Mouse (Mus musculus) small intestine, adult 2 months (tissue): ENCODE measurements around the gene Hsd11b2. TPM values are rescaled to one million over a fixed set of nuclear protein-coding genes. Genes with fewer than 3 reads are reported as not detected.

Source experiments
- H3K27ac ChIP-seq: fragments of 200-500 bp; 2 replicates; pipeline ENCODE4 v1.5.1; 2012; ENCODE audit warnings: low read depth, low read length, control low read depth, inconsistent platforms; ENCODE audit not compliant: insufficient read depth
- H3K27me3 ChIP-seq: fragments of 200-500 bp; 2 replicates; pipeline ENCODE4 v1.6.1; 2012; ENCODE audit warnings: mild to moderate bottlenecking, moderate library complexity, low read length, inconsistent platforms; ENCODE audit not compliant: control insufficient read depth, insufficient read depth
- H3K36me3 ChIP-seq: fragments of 200-500 bp; 2 replicates; pipeline ENCODE4 v1.6.1; 2012; ENCODE audit warnings: mild to moderate bottlenecking, low read length, control low read depth, inconsistent platforms; ENCODE audit not compliant: control insufficient read depth, insufficient read depth
- H3K4me1 ChIP-seq: fragments of 200-500 bp; 2 replicates; pipeline ENCODE4 v1.6.1; 2012; ENCODE audit warnings: low read length, inconsistent platforms, mixed read lengths; ENCODE audit not compliant: control insufficient read depth, insufficient read depth, insufficient read length
- H3K4me3 ChIP-seq: fragments of 200-500 bp; 2 replicates; pipeline ENCODE4 v1.5.1; 2012; ENCODE audit warnings: low read depth, mild to moderate bottlenecking, control low read depth, inconsistent platforms, low read length, moderate library complexity
- CTCF ChIP-seq: fragments of 200-500 bp; IDR thresholded peaks from 2 replicates; pipeline ENCODE4 v1.5.1; 2012; ENCODE audit warnings: low read depth, mild to moderate bottlenecking, control low read depth, inconsistent platforms, low read length, moderate library complexity, mixed read lengths; ENCODE audit not compliant: insufficient replicate concordance, insufficient read length; ENCODE audit errors: extremely low read depth
- POLR2A ChIP-seq: fragments of 200-500 bp; IDR thresholded peaks from 2 replicates; pipeline ENCODE4 v1.6.1; 2012; ENCODE audit warnings: low read depth, mild to moderate bottlenecking, control low read depth, inconsistent platforms, low read length, moderate library complexity
- WGBS: fragments of 180-500 bp; shearing (Covaris S2); methylation state at CpG from one replicate; pipeline ENCODE4 v1.1.7; 2018; 5-methylcytosine and 5-hydroxymethylcytosine counted together
- polyA plus RNA-seq: library from polyadenylated mRNA; depleted of rRNA; stranded (reverse); fragments of >200 nt; gene quantifications from 2 replicates; pipeline ENCODE4 v1.2.3, GENCODE M21; 2012

Gene Hsd11b2
- polyA plus RNA-seq, 1 experiment: 12.2 TPM

DNA sequence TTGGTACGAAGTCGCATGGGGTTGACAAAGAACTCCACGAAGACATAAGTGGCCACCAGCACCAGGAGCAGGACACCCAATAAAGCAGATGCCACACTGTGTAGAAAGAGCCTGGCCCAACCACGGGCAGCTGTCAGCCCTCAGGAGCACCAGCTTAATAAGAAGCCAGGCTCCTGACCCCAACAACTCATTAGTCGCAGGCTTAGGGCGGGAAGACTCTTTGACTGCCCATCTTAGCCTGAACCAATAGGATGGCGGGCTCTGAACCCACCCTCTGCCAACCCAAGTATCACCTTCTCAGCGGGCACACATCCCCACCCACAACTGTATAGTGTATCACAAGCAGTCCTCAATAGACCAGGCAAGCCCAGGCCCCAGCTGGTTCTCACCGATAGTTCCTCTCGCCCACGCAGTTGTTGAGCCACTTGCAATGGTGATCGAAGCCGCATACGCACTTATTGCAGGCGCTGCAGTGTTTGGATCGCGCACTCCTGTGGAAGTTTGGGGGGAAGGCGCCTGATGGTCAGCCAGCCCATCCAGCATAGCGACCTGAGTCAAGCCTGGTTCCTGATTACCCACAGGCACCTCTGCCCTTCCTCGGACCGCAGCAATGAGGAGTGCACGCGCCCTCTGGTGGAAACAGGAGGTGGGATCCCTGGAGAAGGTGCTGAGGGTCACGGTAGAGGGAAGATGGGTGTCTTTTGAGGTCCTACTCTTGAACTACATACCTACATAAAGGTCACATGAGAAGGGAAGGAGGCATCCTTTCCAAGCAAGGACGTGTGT lies 41.7 kb upstream of the Hsd11b2 start:
- TF ChIP-seq POLR2A: 0 out of 2 replicates have a peak, but pooled peaks have one; percentile 15
- peak; percentile 75; the same call in 1 of the 2 replicates for TF ChIP-seq CTCF
- Histone ChIP-seq H3K27ac (no peak overlapping the region), H3K4me1 (peaks cover 14% of the 10 kb centered on the region), H3K4me3 (no peak overlapping the region), H3K36me3 (no peaks in the 10 kb centered on the region), H3K27me3 (no peaks in the 10 kb centered on the region)
- WGBS: 58% methylated on average over 25 of the region's 25 CpGs

DNA sequence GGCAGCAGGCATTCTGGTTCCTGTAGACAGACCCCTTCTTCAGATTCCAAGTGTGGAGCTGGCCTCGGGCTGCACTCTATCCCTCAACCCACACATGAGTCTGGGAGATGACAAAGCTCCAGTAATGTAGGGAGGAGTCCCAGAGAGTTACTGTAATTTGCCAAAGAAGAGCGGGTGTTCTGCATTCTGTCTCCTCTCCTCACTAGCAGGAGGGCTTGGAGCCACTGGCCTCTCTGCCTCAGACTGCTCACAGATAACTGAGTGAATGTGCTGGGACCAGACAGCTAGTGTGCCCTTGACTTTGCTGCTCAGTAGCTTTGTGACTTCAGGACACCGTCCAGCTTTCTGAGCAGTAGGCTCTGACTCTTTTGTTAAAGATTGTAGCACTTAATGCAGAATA lies 40.8 kb upstream of the Hsd11b2 start:
- Histone ChIP-seq H3K36me3 (no peaks in the 10 kb centered on the region), H3K4me1 (peaks cover 14% of the 10 kb centered on the region), H3K4me3 (no peak overlapping the region), H3K27ac (no peak overlapping the region), H3K27me3 (no peaks in the 10 kb centered on the region)
- TF ChIP-seq CTCF (no peak), POLR2A (no peak)
- WGBS: 90% methylated on average over 3 of the region's 3 CpGs

DNA sequence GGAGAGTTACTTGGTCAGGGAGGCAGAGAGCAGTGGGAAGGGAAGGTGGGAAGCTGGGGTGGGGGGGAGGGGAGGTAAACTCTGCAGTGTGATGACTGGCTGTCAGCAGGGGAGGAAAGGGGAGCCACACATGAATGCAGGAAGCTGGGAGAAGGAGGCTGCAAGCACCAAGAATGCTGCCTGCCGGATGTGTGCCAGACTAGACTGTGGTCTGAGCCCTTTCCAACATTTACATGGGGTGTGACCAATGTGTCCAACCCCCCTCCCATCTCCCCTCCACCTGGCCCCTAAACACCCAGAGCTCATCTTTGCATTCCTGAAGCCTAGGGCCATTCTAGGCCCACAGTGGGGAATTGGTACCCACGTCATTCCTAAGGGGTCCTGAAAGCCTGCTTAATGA lies 37.5 kb upstream of the Hsd11b2 start:
- no peak overlapping the region for H3K27ac ChIP-seq
- H3K27me3 ChIP-seq: no peaks in the 10 kb centered on the region
- TF ChIP-seq POLR2A (no peak), CTCF (no peak)
- H3K36me3 ChIP-seq: no peaks in the 10 kb centered on the region
- no peak overlapping the region for H3K4me3 ChIP-seq
- 85% methylated on average over 2 of the region's 2 CpGs for WGBS
- no peaks in the 10 kb centered on the region for H3K4me1 ChIP-seq

DNA sequence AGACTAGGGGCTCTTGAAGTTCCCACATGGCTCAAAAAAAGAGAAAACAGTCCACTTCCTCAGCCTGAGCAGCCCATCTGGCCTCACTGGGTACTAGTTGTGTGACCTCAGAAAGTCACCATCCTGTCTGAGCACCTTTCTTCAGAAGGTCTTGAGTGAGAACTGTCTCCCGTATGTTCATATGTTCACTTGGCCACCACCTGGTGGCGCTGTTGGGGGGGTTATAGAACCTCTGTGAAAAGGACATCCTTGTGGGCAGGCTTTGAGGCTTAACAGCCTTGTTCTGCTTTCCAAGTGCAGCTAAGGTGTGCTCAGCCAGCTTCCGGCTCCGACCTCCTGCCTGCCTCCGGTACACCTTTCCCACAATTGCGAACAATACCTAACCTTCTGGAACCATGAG lies 37.1 kb upstream of the Hsd11b2 start:
- Histone ChIP-seq H3K36me3 (no peaks in the 10 kb centered on the region), H3K4me1 (no peaks in the 10 kb centered on the region), H3K27me3 (no peaks in the 10 kb centered on the region), H3K27ac (no peak overlapping the region), H3K4me3 (no peak overlapping the region)
- WGBS: 79% methylated on average over 6 of the region's 6 CpGs
- TF ChIP-seq POLR2A: no peak
- peak; percentile 57; the same call in 1 of the 2 replicates for TF ChIP-seq CTCF

DNA sequence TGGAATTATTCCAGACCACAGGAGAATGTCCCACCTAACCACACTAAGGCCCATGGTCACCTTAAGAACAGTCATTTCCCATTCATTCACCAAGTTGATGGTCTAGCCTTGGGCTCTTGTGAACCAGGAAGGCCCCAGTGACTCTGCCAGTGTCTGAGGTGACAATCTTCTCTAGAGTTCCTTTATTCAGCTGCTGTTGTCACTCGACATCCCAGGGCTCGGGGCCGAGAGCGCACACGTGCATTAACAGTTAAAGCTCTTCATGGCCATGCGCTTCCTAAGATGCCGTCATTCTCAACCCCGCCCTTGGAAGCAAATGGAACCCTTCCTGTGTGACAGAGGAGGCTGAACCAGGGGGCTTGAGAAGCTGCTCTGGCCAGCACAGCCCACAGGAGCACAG lies 36.4 kb upstream of the Hsd11b2 start:
- H3K27me3 ChIP-seq: no peaks in the 10 kb centered on the region
- H3K4me3 ChIP-seq: no peak overlapping the region
- WGBS: 90% methylated on average over 8 of the region's 8 CpGs
- H3K27ac ChIP-seq: no peak overlapping the region
- no peaks in the 10 kb centered on the region for H3K36me3 ChIP-seq
- no peak for TF ChIP-seq POLR2A
- no peak for TF ChIP-seq CTCF
- H3K4me1 ChIP-seq: no peaks in the 10 kb centered on the region

DNA sequence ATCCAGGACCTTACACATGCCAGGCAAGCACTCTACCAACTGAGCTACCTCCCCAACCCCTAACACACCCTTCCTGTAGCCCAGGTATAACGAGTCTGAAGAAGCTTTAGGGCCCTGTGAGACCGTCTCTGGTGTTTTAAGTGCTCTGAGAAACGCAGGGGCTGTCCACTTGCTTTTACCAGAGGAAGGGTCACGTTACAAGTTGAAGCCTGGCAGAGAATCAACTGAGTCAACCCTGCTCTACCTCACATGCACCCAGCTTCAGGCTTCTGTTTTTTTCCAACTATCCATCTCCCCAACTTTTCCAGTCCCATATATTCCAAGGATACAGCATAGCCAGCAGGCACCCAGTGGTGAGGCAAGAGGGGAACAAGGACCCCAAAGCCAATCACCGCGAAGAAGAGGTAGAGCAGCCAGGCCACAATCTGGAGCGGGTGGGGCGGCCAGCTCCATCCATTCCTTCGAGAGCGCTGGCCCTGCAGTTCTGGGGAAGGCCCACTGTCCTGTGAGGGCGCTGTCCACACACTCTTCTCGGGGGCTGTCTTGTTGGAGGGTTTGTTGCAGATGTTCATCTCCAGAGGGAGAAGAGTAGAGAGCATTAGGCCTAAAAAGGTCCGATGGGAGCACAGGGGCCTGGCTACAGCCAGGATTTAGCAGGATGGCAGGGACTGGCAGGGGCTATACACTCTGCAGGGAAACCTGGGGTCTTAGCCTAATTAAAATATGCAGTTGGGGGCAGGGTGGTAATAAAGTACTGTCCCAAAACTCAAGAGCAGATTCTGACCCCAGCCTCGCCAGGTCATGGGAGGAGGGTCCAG lies 35.1 kb upstream of the Hsd11b2 start:
- H3K27ac ChIP-seq: no peak overlapping the region
- no peak overlapping the region for H3K4me3 ChIP-seq
- 69% methylated on average over 14 of the region's 14 CpGs for WGBS
- TF ChIP-seq POLR2A (no peak), CTCF (peak; percentile 27; the same call in 1 of the 2 replicates)
- H3K4me1 ChIP-seq: no peaks in the 10 kb centered on the region
- H3K36me3 ChIP-seq: no peaks in the 10 kb centered on the region
- H3K27me3 ChIP-seq: no peaks in the 10 kb centered on the region

DNA sequence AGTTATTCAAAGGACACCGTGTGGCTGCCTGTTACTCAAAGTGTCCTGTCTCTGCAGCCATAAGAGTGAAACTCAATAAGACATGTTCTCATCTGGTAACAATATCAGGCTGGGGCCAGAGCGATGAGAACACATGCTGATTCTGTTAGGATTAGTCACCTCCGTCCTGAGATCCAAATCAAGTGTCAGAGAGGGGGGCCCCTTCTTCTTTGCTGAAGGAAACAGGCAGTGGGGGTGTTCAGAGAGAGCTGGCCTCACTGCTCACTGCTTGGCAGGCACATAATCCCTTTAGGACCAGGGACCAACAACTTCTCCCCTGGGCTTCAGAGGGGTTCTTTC lies 34.6 kb upstream of the Hsd11b2 start:
- H3K4me1 ChIP-seq: no peaks in the 10 kb centered on the region
- no peak overlapping the region for H3K27ac ChIP-seq
- H3K27me3 ChIP-seq: no peaks in the 10 kb centered on the region
- TF ChIP-seq POLR2A (no peak), CTCF (no peak)
- H3K4me3 ChIP-seq: no peak overlapping the region
- H3K36me3 ChIP-seq: no peaks in the 10 kb centered on the region
- WGBS: 81% methylated on average over 3 of the region's 3 CpGs
